Mouse (Mus musculus): ENCODE measurements around the gene Aup1. TPM values are rescaled to one million over a fixed set of nuclear protein-coding genes. Genes with fewer than 3 reads are reported as not detected.

Aup1 gene
- polyA plus RNA-seq (2012; fragmentation: generic; extraction: Trizol): 166 TPM
- long read RNA-seq, experiment 1, transcript Aup1-206 (12 exons, 1,491 nt): minor isoform, 5 of 179 reads
- long read RNA-seq, experiment 1, transcript Aup1-205 (3 exons, 545 nt): minor isoform, 7 of 179 reads
- long read RNA-seq, experiment 1, transcript Aup1-201 (12 exons, 1,769 nt): major isoform, 137 of 179 reads
- long read RNA-seq, experiment 1, partial matches to known transcripts: 11 of 179 reads
- long read RNA-seq, experiment 1, other reads (novel, unspliced or antisense): 17 of 179 reads
- long read RNA-seq, experiment 2, transcript Aup1-206 (12 exons, 1,491 nt): minor isoform, 6 of 184 reads
- long read RNA-seq, experiment 2, transcript Aup1-201 (12 exons, 1,769 nt): major isoform, 112 of 184 reads
- long read RNA-seq, experiment 2, partial matches to known transcripts: 32 of 184 reads
- long read RNA-seq, experiment 2, other reads (novel, unspliced or antisense): 32 of 184 reads

- Histone ChIP-seq H3ac (ENCODE audit: control insufficient read depth, insufficient read length, low read depth) (peak within 1 kb of the TSS; percentile 97), H3K36me3 (ENCODE audit: control insufficient read depth, insufficient read depth) (peaks cover 48% of the 10 kb centered on the region), H3K79me2 (ENCODE audit: control insufficient read depth, insufficient read depth) (peaks cover 62% of the 10 kb centered on the region), H3K4me3 (ENCODE audit: insufficient read depth, poor library complexity, severe bottlenecking) (peak within 1 kb of the TSS; percentile 99), H3K79me3 (ENCODE audit: low read depth) (peaks cover 41% of the 10 kb centered on the region), H3K27me3 (ENCODE audit: control insufficient read depth, insufficient read depth, insufficient read length) (no peaks in the 10 kb centered on the region)
- TF ChIP-seq MYOD1 (IDR thresholded peaks at IDR 0.05; ENCODE audit: control insufficient read depth, insufficient read length, low read depth): no peak
- TF ChIP-seq MAX (IDR thresholded peaks at IDR 0.05): peak; percentile 94
Observed at GRCm38 (mm10) chr6:83054074-83054851, at the start of gene Aup1. Aup1 (plus strand) TSS chr6:83054521.

DNA sequence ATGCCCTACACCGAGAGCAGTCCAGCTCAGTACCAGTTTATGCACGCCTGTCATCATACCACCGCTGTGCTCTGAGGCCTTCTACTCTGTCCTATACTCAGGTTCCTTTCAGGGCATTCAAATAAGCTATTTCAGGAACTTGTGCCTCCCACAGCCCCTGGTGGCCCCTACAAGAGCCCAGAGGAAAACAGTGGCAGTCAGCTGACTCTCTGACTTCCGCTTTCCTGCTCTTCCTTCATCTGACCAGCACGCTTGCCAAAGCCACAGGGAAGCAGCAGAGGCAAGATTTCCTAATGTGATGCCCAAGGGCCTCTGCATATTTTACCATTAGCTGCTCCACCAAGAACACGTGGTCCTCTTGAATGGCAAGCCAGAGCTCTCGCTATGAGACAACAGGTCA lies 49.4 kb upstream of the Aup1 start:
- TF ChIP-seq MYOG (IDR thresholded peaks at IDR 0.05; ENCODE audit: control insufficient read depth, extremely low read depth, insufficient read length) (no peak), MYOD1 (IDR thresholded peaks at IDR 0.05; ENCODE audit: control insufficient read depth, insufficient read length, low read depth) (no peak), MAX (IDR thresholded peaks at IDR 0.05) (no peak), USF1 (IDR thresholded peaks at IDR 0.05; ENCODE audit: low read depth) (no peak), CTCF (IDR thresholded peaks at IDR 0.05; ENCODE audit: control insufficient read depth, insufficient read depth, insufficient read length) (no peak)
- H3K27me3 ChIP-seq (ENCODE audit: control insufficient read depth, insufficient read depth, insufficient read length): no peaks in the 10 kb centered on the region
- no peaks in the 10 kb centered on the region for H3K79me3 ChIP-seq (ENCODE audit: low read depth)
- no peak overlapping the region for H3ac ChIP-seq (ENCODE audit: control insufficient read depth, insufficient read length, low read depth)
- no peak overlapping the region for H3K4me3 ChIP-seq (ENCODE audit: insufficient read depth, poor library complexity, severe bottlenecking)
- H3K36me3 ChIP-seq (ENCODE audit: control insufficient read depth, insufficient read depth): no peaks in the 10 kb centered on the region
- no peaks in the 10 kb centered on the region for H3K79me2 ChIP-seq (ENCODE audit: control insufficient read depth, insufficient read depth)

DNA sequence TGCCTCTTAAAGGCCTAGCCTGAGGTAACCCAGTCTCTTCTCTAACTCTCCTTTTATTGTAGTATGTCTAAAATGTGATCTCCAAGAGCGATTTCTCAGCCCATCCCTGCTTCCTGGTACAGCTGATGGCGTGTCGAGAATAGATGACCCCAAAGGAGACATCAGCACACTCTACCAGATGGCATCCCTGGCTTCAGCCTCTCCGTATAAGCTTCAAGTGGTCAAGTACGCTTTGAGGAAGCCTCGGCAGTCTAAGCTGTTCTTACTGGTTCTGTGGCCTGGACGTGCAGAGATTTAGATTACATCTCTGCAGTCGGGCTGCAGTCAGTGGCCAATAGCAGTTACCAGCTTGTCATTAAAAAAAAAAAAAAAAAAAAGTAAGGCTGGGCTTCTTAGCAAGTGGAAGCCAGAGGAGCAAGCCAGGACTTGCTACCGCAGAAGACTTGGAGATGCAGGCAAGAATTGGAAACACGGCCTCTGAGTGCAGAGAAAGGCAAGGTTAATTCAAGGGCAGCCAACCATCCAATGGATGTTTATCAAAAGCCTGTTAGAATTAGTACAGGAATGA lies 48.8 kb upstream of the Aup1 start:
- H3K27me3 ChIP-seq (ENCODE audit: control insufficient read depth, insufficient read depth, insufficient read length): no peaks in the 10 kb centered on the region
- H3ac ChIP-seq (ENCODE audit: control insufficient read depth, insufficient read length, low read depth): no peak overlapping the region
- TF ChIP-seq USF1 (IDR thresholded peaks at IDR 0.05; ENCODE audit: low read depth): no peak
- no peak for TF ChIP-seq MYOD1 (IDR thresholded peaks at IDR 0.05; ENCODE audit: control insufficient read depth, insufficient read length, low read depth)
- TF ChIP-seq CEBPB (IDR thresholded peaks at IDR 0.05; ENCODE audit: low read depth): no peak
- H3K4me3 ChIP-seq (ENCODE audit: insufficient read depth, poor library complexity, severe bottlenecking): no peak overlapping the region
- no peaks in the 10 kb centered on the region for H3K79me2 ChIP-seq (ENCODE audit: control insufficient read depth, insufficient read depth)
- H3K36me3 ChIP-seq (ENCODE audit: control insufficient read depth, insufficient read depth): no peaks in the 10 kb centered on the region
- no peaks in the 10 kb centered on the region for H3K79me3 ChIP-seq (ENCODE audit: low read depth)

GRCm38 (mm10) chr6:83006114-83006513 lies 48.2 kb upstream of the Aup1 start:
- H3ac ChIP-seq (ENCODE audit: control insufficient read depth, insufficient read length, low read depth): no peak overlapping the region
- H3K27me3 ChIP-seq (ENCODE audit: control insufficient read depth, insufficient read depth, insufficient read length): no peaks in the 10 kb centered on the region
- no peaks in the 10 kb centered on the region for H3K79me3 ChIP-seq (ENCODE audit: low read depth)
- peak; percentile 23 for TF ChIP-seq CEBPB (IDR thresholded peaks at IDR 0.05; ENCODE audit: low read depth)
- TF ChIP-seq MYOG (IDR thresholded peaks at IDR 0.05; ENCODE audit: control insufficient read depth, extremely low read depth, insufficient read length): no peak
- TF ChIP-seq MAX (IDR thresholded peaks at IDR 0.05): peak; percentile 25
- TF ChIP-seq USF1 (IDR thresholded peaks at IDR 0.05; ENCODE audit: low read depth): no peak
- no peak for TF ChIP-seq FOSL1 (IDR thresholded peaks at IDR 0.05; ENCODE audit: insufficient read depth, low read length, poor library complexity, severe bottlenecking)
- TF ChIP-seq CTCF (IDR thresholded peaks at IDR 0.05; ENCODE audit: control insufficient read depth, insufficient read depth, insufficient read length): no peak
- peak; percentile 56 for TF ChIP-seq MYOD1 (IDR thresholded peaks at IDR 0.05; ENCODE audit: control insufficient read depth, insufficient read length, low read depth)
- H3K36me3 ChIP-seq (ENCODE audit: control insufficient read depth, insufficient read depth): no peaks in the 10 kb centered on the region
- H3K4me3 ChIP-seq (ENCODE audit: insufficient read depth, poor library complexity, severe bottlenecking): no peak overlapping the region
- H3K79me2 ChIP-seq (ENCODE audit: control insufficient read depth, insufficient read depth): no peaks in the 10 kb centered on the region

DNA sequence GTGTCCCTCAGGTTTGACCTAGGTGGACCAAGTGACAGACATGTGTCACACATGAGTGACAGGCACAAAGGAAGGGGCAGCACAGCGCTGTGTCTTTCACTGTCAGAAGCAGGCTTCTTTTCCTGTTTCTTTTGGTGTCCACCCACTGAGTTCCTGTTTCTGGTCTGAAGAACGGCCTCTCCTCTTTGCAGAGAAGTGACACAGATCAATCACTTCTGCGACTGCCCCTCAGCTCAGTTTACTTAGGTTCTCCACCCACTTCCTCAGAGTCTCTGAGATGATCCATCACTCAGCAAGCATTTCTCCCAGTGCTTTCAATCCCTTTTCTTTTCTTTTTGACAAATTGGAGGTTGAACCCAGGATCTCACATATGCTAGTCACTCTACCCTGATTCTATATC lies 45.7 kb upstream of the Aup1 start:
- Histone ChIP-seq H3K36me3 (ENCODE audit: control insufficient read depth, insufficient read depth) (no peaks in the 10 kb centered on the region), H3K27me3 (ENCODE audit: control insufficient read depth, insufficient read depth, insufficient read length) (no peaks in the 10 kb centered on the region), H3K79me2 (ENCODE audit: control insufficient read depth, insufficient read depth) (no peaks in the 10 kb centered on the region), H3K4me3 (ENCODE audit: insufficient read depth, poor library complexity, severe bottlenecking) (no peak overlapping the region), H3K79me3 (ENCODE audit: low read depth) (no peaks in the 10 kb centered on the region), H3ac (ENCODE audit: control insufficient read depth, insufficient read length, low read depth) (no peak overlapping the region)
- TF ChIP-seq MYOG (IDR thresholded peaks at IDR 0.05; ENCODE audit: control insufficient read depth, extremely low read depth, insufficient read length): no peak
- no peak for TF ChIP-seq CEBPB (IDR thresholded peaks at IDR 0.05; ENCODE audit: low read depth)
- TF ChIP-seq USF1 (IDR thresholded peaks at IDR 0.05; ENCODE audit: low read depth): no peak
- TF ChIP-seq FOSL1 (IDR thresholded peaks at IDR 0.05; ENCODE audit: insufficient read depth, low read length, poor library complexity, severe bottlenecking): no peak
- no peak for TF ChIP-seq CTCF (IDR thresholded peaks at IDR 0.05; ENCODE audit: control insufficient read depth, insufficient read depth, insufficient read length)
- TF ChIP-seq MYOD1 (IDR thresholded peaks at IDR 0.05; ENCODE audit: control insufficient read depth, insufficient read length, low read depth): no peak
- TF ChIP-seq MAX (IDR thresholded peaks at IDR 0.05): no peak

Measured in C2C12 (cell line).